Mouse (Mus musculus) G1E (cell line): ENCODE data around the gene Gm7534. TPM values are rescaled to one million over a fixed set of nuclear protein-coding genes. Genes with fewer than 3 reads are reported as not detected.

ENCODE experiments used
- ATAC-seq: 2 replicates; pipeline ENCODE4 v1.8.0; 2016; ENCODE audit warnings: mild to moderate bottlenecking; ENCODE audit not compliant: insufficient number of reproducible peaks, poor library complexity, low FRiP score, severe bottlenecking; ENCODE audit errors: extremely low read depth
- DNase-seq: peaks from one replicate; pipeline ENCODE4 v3.0.0; 2012; ENCODE audit warnings: low spot score
- H3K27me3 ChIP-seq: 2 replicates; pipeline ENCODE4 v1.6.1; 2012; ENCODE audit warnings: mild to moderate bottlenecking, low read length, inconsistent platforms; ENCODE audit not compliant: insufficient read depth
- H3K36me3 ChIP-seq: replicated peaks from 2 replicates; pipeline ENCODE3; 2012; ENCODE audit warnings: mild to moderate bottlenecking, inconsistent platforms
- H3K4me1 ChIP-seq: 2 replicates; pipeline ENCODE4 v1.6.1; 2012; ENCODE audit warnings: low read depth, low read length, inconsistent platforms, mixed read lengths; ENCODE audit not compliant: insufficient read depth
- H3K4me3 ChIP-seq: 2 replicates; pipeline ENCODE4 v1.5.1; 2012; ENCODE audit warnings: low read depth, mild to moderate bottlenecking, inconsistent platforms, low read length, moderate library complexity, mixed read lengths
- H3K9me3 ChIP-seq: replicated peaks from 2 replicates; pipeline ENCODE4 v1.6.1; 2012; ENCODE audit warnings: inconsistent platforms
- CTCF ChIP-seq: IDR thresholded peaks from 2 replicates; pipeline ENCODE4 v1.5.1; 2012; ENCODE audit warnings: low read depth, low read length, inconsistent platforms, mixed read lengths
- GATA1 ChIP-seq: IDR thresholded peaks from 2 replicates; pipeline ENCODE4 v1.6.1; 2012; ENCODE audit warnings: borderline replicate concordance, low read length, inconsistent platforms, mixed read lengths
- GATA2 ChIP-seq: IDR thresholded peaks from 2 replicates; pipeline ENCODE4 v1.6.1; 2012; ENCODE audit warnings: low read depth, low read length, inconsistent platforms, borderline replicate concordance
- POLR2AphosphoS5 ChIP-seq: IDR thresholded peaks from 2 replicates; pipeline ENCODE4 v1.6.1; 2012; ENCODE audit warnings: low read depth, low read length, inconsistent platforms; ENCODE audit not compliant: insufficient replicate concordance
- TAL1 ChIP-seq: conservative IDR thresholded peaks from 2 replicates; pipeline ENCODE4 v1.6.1; 2012; ENCODE audit warnings: low read depth, low read length, inconsistent platforms, mixed read lengths
- polyA plus RNA-seq: library from polyadenylated mRNA; stranded (reverse); fragments of >175 nt; gene quantifications from 2 replicates; pipeline ENCODE4 v1.2.3, GENCODE M21; 2012
- total RNA-seq, 2 experiments: library from RNA; stranded (forward) in 1 of 2; stranded (reverse) in 1 of 2; fragments of 200-1000 nt in 1 of 2; fragments of >200 nt in 1 of 2; fragmentation: Nextera tagmentation in 1 of 2; gene quantifications; 2 replicates each; pipeline ENCODE4 v1.2.3; 2014 to 2017

Gene Gm7534
- total and polyA plus RNA-seq, 3 experiments = 0.05 TPM; not detected in 2

DNA sequence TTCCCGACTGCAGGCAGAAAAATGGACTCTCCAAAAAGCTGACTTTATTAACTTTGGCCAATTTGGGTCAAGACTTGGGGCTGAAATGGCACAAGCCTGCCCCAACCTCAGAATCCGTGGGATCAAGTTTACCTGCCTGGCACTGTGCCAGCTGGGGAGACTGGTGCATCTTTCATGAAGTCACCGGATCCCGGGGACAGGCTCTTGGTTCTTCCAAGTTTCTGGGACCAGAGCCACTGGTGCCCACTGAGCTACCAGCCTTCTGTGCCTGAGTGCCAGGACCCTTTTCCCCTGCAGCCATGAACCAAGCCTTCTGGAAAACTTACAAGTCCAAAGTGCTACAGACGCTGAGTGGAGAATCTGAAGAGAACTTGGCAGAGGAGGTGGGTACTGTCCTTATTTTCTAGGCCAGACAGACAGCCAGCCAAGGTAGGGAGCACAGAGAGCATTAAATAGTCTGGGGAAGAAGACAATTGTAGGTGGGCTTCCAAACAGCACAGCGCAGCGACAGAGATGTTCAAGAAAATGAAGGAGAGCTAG lies 44.0 kb upstream of the Gm7534 start, which contains the start of gene Gm30191:
Gene Gm30191 (plus strand): TSS at position 217 of the 540 bp plus-strand sequence.
- TF ChIP-seq GATA2 (no peak), GATA1 (no peak), CTCF (no peak), POLR2AphosphoS5 (no peak), TAL1 (no peak)
- H3K36me3 ChIP-seq = peaks cover 20% of the 10 kb centered on the region
- DNase-seq (no peak), ATAC-seq (no peak)
- peaks cover 48% of the 10 kb centered on the region for H3K4me1 ChIP-seq
- peak within 1 kb of the TSS; percentile 86; the same call in 1 of the 2 replicates for H3K4me3 ChIP-seq
- H3K9me3 ChIP-seq = peaks cover 10% of the 10 kb centered on the region
- H3K27me3 ChIP-seq = peaks cover 58% of the 10 kb centered on the region

DNA sequence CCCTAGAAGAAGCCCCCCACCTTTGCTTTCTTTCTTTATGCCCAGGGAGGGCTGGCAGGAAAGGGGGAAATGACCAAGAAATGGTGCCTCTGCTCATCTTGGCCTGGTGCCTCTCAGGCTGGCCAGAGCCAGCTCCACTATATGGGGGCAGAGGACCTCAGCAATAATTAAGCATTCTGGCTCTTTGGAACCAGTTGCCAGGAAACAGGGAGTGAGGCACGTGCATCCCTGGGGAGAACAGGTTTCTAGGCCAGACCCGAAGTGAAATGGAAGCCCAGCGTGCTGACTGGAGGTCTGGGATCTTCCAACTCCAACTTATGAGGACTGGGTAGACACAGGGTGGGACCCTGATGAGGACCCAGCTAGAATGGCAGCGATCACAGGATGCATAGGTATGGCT lies 43.5 kb upstream of the Gm7534 start:
- no peak overlapping the region for H3K4me3 ChIP-seq
- H3K4me1 ChIP-seq = peaks cover 42% of the 10 kb centered on the region
- peaks cover 52% of the 10 kb centered on the region for H3K27me3 ChIP-seq
- ATAC-seq = no peak
- no peak for DNase-seq
- peaks cover 20% of the 10 kb centered on the region for H3K36me3 ChIP-seq
- H3K9me3 ChIP-seq = peaks cover 5% of the 10 kb centered on the region
- TF ChIP-seq GATA1 (no peak), POLR2AphosphoS5 (no peak), TAL1 (no peak), GATA2 (no peak), CTCF (no peak)

DNA sequence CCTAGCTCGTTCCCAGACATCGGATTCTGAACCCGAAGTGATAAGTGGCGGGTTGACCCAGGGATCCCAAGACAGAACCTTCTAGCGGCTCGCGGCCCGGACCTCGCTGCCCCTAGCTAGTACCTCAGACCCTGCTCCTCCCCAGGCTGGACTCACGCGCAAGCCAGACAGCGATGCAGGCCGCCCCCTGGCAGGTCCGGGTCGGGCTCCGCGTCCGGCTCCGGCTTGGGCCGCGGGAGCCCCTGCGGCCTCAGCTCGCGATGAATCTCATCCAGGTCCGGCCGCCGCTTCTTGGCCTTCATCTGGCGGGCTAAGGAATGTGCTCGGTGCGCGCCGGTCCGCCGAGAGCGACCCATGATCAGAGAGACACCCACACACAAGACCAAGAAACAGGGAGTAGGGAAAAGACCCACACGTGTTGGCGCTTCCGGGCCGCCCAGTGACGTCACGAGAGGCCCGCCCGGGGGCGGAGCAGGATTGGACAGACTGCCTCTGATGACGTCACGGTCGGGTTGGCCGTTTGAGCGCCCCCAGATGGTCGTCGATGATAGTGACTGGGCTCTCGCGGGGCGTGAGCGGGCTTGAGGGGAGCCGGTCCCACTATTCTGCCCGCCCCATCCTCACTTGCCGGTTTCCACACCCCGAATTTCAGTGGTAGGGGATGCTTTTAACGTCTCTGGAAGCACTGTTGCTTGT lies 42.5 kb upstream of the Gm7534 start, which contains the start of gene Zfp593:
Gene Zfp593 (minus strand): TSS at position 445 of the 696 bp plus-strand sequence.
- H3K27me3 ChIP-seq = peaks cover 43% of the 10 kb centered on the region
- DNase-seq = peak; percentile 99
- no peak for TF ChIP-seq POLR2AphosphoS5
- peak; percentile 47; the same call in 1 of the 2 replicates for TF ChIP-seq CTCF
- ATAC-seq = peak; percentile 87
- no peaks in the 10 kb centered on the region for H3K9me3 ChIP-seq
- peaks cover 37% of the 10 kb centered on the region for H3K4me1 ChIP-seq
- H3K4me3 ChIP-seq = peak within 1 kb of the TSS; percentile 86
- peaks cover 20% of the 10 kb centered on the region for H3K36me3 ChIP-seq

DNA sequence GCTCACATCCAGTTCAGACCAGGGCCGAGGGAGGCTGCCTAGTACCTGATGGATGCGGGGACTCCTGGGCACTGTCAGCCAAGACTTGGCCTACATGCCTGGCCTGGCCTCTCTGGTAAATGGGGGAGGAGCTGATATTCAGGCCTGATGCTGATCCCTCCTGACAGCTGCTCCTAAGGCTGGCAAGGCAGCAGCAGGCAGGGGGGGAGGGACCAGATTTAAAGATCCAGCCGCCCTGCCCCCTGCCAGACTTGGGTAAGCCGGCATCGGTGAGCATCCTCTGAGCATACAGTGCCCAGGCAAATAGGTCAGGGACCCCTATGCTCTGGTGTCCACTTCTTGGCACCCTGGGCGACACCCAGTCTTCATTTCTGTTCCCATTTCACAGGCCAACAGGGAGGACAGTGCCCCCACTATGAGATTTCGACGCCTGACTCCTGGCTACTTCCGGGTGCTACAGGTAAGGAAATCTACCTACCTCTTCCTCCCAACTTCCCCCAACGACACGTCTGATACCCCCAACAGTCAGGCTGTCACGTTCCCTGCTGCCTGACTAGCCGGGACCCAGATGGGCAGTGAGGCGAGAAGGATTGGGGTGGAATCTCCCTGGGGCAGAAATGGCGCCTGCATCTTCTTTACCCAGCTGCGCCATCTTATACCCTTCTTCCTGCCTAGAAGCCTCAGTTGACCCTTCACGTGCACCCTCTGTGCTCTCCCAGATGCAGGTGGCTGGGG lies 40.9 kb upstream of the Gm7534 start, which contains the start of gene E130218I03Rik:
Gene E130218I03Rik (plus strand): TSS at position 147 of the 735 bp plus-strand sequence.
- Histone ChIP-seq H3K9me3 (no peaks in the 10 kb centered on the region), H3K4me3 (peak within 1 kb of the TSS; percentile 86), H3K27me3 (peaks cover 30% of the 10 kb centered on the region), H3K36me3 (peaks cover 20% of the 10 kb centered on the region), H3K4me1 (peaks cover 30% of the 10 kb centered on the region)
- TF ChIP-seq GATA1 = no peak
- no peak for TF ChIP-seq CTCF
- no peak for TF ChIP-seq GATA2
- TF ChIP-seq TAL1 = no peak
- no peak for TF ChIP-seq POLR2AphosphoS5
- DNase-seq (no peak), ATAC-seq (no peak)

DNA sequence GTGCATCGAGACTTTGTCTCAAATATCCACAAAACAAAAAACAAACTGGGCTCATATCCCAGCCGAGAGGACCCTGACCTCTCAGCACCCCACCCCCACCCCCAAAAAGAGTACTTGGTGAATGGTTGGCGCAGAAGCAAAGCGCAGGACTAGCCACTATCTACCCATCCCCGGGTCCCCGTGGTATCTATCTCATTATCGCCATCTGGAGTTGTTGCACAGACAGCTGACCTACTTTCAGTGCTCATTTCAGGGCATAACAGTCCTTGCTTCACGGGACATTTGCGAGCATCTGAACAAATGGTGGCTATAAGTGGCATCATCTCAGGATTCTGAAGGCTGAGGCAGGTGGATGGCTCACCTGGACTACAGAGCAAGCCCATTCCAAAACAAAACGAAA lies 35.9 kb upstream of the Gm7534 start:
- Histone ChIP-seq H3K36me3 (peaks cover 10% of the 10 kb centered on the region), H3K4me3 (no peak overlapping the region), H3K4me1 (peaks cover 22% of the 10 kb centered on the region), H3K9me3 (no peaks in the 10 kb centered on the region), H3K27me3 (peaks cover 50% of the 10 kb centered on the region)
- DNase-seq (no peak), ATAC-seq (no peak)
- TF ChIP-seq GATA2 (no peak), CTCF (no peak), POLR2AphosphoS5 (no peak), TAL1 (no peak), GATA1 (no peak)

DNA sequence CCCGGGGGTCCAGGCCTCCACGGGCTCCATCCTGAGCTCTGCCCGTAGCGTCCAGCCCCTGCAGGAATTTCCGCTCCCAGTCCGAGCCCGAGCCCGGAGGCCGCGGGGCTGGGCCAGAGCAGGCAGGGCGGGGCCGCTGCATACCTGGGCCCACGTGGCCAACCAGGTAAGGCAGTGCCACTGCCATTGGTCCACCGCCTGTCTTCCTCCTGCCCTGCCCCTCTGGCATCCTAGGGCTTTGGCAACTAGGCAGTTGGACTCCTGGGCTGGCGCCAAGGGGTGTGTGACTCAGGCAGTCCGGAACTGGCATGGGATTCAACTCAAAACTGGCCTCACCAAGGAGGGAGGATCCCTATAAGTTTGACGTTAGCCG lies 35.5 kb upstream of the Gm7534 start, which contains the start of gene Cnksr1:
Gene Cnksr1 (minus strand): TSS at position 121 of the 373 bp plus-strand sequence.
- peaks cover 6% of the 10 kb centered on the region for H3K36me3 ChIP-seq
- H3K27me3 ChIP-seq = peaks cover 54% of the 10 kb centered on the region
- no peaks in the 10 kb centered on the region for H3K9me3 ChIP-seq
- H3K4me1 ChIP-seq = peaks cover 18% of the 10 kb centered on the region
- DNase-seq (no peak), ATAC-seq (no peak)
- TF ChIP-seq GATA2 (no peak), POLR2AphosphoS5 (no peak), TAL1 (no peak), CTCF (no peak), GATA1 (no peak)
- no peak within 1 kb of the TSS for H3K4me3 ChIP-seq
